Mouse (Mus musculus) heart, adult 2 months (tissue): ENCODE results near the gene Fbxo22. TPM values are rescaled to one million over a fixed set of nuclear protein-coding genes. Genes with fewer than 3 reads are reported as not detected.
A peak's percentile ranks its signal among the peaks of the same experiment; 100 is the strongest.
"Not testable (repeated sequence)": the region's sequence is repeated elsewhere in the genome, so short reads cannot be mapped to it uniquely, and the experiment has no call there.

Source experiments
- DNase-seq, 2 experiments: peaks; one replicate each; pipeline ENCODE4 v3.0.0; 2021
- H3K27ac ChIP-seq: fragments of 200-600 bp; 2 replicates; pipeline ENCODE4 v1.8.1; 2022
- H3K27me3 ChIP-seq: fragments of 200-500 bp; 2 replicates; pipeline ENCODE4 v1.6.1; 2012; ENCODE audit warnings: mild to moderate bottlenecking, low read length, inconsistent platforms, mixed read lengths; ENCODE audit not compliant: control insufficient read depth, insufficient read depth
- H3K36me3 ChIP-seq: fragments of 200-500 bp; 2 replicates; pipeline ENCODE4 v1.6.1; 2012; ENCODE audit warnings: low read length, inconsistent platforms; ENCODE audit not compliant: control insufficient read depth, insufficient read depth
- H3K4me1 ChIP-seq: fragments of 200-500 bp; 2 replicates; pipeline ENCODE4 v1.6.1; 2011; ENCODE audit warnings: low read length; ENCODE audit not compliant: control insufficient read depth, insufficient read depth
- H3K4me3 ChIP-seq: fragments of 200-600 bp; 2 replicates; pipeline ENCODE4 v1.8.1; 2022
- H3K79me2 ChIP-seq: fragments of 200-500 bp; replicated peaks from 2 replicates; pipeline ENCODE4 v1.6.1; 2012; ENCODE audit warnings: mild to moderate bottlenecking, inconsistent platforms, low read length, moderate library complexity, mixed read lengths; ENCODE audit not compliant: control insufficient read depth, insufficient read depth
- H3K9ac ChIP-seq: fragments of 200-500 bp; 2 replicates; pipeline ENCODE4 v1.6.1; 2012; ENCODE audit warnings: low read depth, mild to moderate bottlenecking, control low read depth, inconsistent platforms, low read length, mixed read lengths
- CTCF ChIP-seq: fragments of 200-600 bp; IDR thresholded peaks from 2 replicates; pipeline ENCODE4 v1.8.1; 2022; ENCODE audit warnings: antibody characterized with exemption, mild to moderate bottlenecking, moderate library complexity
- EP300 ChIP-seq: fragments of 200-500 bp; IDR thresholded peaks from 2 replicates; pipeline ENCODE4 v1.6.1; 2011; ENCODE audit warnings: low read depth, low read length, control low read depth; ENCODE audit not compliant: insufficient read depth
- POLR2A ChIP-seq: fragments of 200-500 bp; IDR thresholded peaks from 2 replicates; pipeline ENCODE4 v1.6.1; 2011; ENCODE audit warnings: mild to moderate bottlenecking, low read depth, low read length, control low read depth; ENCODE audit not compliant: insufficient read depth
- WGBS: fragments of 180-500 bp; shearing (Covaris S2); methylation state at CpG from one replicate; pipeline ENCODE4 v1.1.7; 2018; 5-methylcytosine and 5-hydroxymethylcytosine counted together
- intact Hi-C: fragments of 180-260 bp; cut with DNase I; formaldehyde crosslinking; loops from one replicate; pipeline ENCODE4 v1.15.1; 2025
- polyA plus RNA-seq: library from polyadenylated mRNA; depleted of rRNA; stranded (reverse); fragments of >200 nt; gene quantifications from 2 replicates; pipeline ENCODE4 v1.2.3, GENCODE M21; 2012
- total RNA-seq, 2 experiments: library from RNA; stranded (reverse); gene quantifications; 2 replicates each; pipeline ENCODE4 v1.2.3; 2021

Fbxo22 gene
- total and polyA plus RNA-seq, 3 experiments = 12.9 to 34.7 (median 31.4) TPM

DNA sequence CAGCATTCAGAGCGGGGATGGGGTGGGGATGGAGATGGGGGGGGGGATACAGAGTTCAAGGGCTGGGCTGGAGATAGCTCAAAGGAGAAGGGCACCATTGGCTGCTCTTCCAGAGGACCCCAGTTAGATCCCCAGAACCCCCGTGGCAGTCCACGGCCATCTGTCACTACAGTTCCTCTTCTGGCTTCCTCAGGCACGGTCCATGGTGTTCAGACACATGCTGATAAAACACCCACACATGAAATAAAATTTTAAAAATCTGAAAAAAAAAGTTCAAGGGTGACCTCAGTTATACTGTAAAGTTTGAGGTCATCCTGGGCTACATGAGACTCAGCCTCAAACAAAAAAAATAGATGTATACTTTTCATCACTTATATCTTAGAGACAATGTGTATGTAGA is 39.7 kb downstream of the Fbxo22 start:
- Histone ChIP-seq H3K79me2 (no peaks in the 10 kb centered on the region), H3K27ac (no peak overlapping the region), H3K4me1 (peaks cover 4% of the 10 kb centered on the region), H3K27me3 (no peaks in the 10 kb centered on the region), H3K4me3 (no peak overlapping the region), H3K9ac (no peak overlapping the region), H3K36me3 (no peaks in the 10 kb centered on the region)
- intact Hi-C loops = no loop called here
- no peak for DNase-seq
- 66% methylated on average over 4 of the region's 4 CpGs for WGBS
- TF ChIP-seq EP300 (no peak), POLR2A (no peak)

DNA sequence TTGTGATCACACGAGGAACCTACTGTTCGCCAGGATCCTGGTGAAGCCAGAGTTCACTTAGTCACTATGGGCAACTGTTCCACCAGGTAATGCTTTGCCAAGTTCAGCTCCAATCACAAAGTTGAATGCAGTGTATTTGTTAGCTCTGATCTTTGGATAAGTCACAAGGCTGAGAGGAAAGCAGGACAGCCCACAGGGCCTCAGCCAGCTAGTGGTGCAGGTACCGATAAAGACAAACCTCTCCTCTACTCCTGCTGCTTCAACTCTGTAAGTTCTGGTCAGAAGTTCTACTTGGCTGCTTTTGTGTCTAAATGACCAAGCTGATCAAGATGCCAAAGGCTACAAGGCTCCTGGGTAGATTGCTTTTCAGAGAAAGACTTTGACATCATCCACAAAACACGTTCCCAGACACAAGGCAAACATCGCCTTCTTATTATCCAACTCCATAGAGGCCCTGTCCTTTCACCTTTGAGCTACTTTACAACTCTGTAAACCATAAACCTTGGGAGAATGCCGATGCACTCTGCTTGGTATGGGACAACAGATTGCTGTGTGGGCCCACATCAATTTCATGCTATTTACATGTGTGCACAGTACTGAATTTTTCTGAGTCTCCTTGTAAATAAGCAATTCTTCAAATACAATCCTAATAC is 42.0 kb downstream of the Fbxo22 start:
- no peaks in the 10 kb centered on the region for H3K79me2 ChIP-seq
- TF ChIP-seq EP300 = no peak
- no peak for TF ChIP-seq CTCF
- TF ChIP-seq POLR2A = no peak
- no peak for DNase-seq
- no peaks in the 10 kb centered on the region; the same call in 1 of the 2 replicates for H3K36me3 ChIP-seq
- peaks cover 6% of the 10 kb centered on the region for H3K4me1 ChIP-seq
- H3K9ac ChIP-seq = no peak overlapping the region
- H3K27ac ChIP-seq = no peak overlapping the region
- 78% methylated on average over 6 of the region's 6 CpGs for WGBS
- H3K27me3 ChIP-seq = no peaks in the 10 kb centered on the region
- intact Hi-C loops = no loop called here
- H3K4me3 ChIP-seq = no peak overlapping the region

DNA sequence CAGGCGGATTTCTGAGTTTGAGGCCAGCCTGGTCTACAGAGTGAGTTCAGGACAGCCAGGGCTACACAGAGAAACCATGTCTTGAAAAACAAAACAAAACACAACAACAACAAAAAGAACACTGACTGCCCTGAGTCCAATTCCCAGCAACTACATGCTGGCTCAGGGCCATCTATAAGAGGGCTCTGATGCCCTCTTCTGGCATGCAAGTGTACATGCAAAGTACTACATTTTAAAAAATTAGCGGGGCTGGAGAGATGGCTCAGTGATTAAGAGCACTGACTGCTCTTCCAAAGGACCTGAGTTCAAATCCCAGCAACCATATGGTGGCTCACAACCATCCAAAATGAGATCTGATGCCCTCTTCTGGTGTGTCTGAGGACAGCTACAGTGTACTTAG is 43.4 kb downstream of the Fbxo22 start:
- H3K4me3 ChIP-seq, intact Hi-C loops, H3K27ac ChIP-seq, H3K79me2 ChIP-seq, H3K9ac ChIP-seq, DNase-seq, H3K36me3 ChIP-seq, H3K4me1 ChIP-seq, H3K27me3 ChIP-seq: not testable (repeated sequence)
- WGBS = 57% methylated on average over 2 of the region's 2 CpGs
- peak; percentile 56 for TF ChIP-seq CTCF

- TF ChIP-seq POLR2A (no peak), EP300 (no peak), CTCF (no peak)
- no peak overlapping the region for H3K9ac ChIP-seq
- H3K36me3 ChIP-seq = no peaks in the 10 kb centered on the region; the same call in 1 of the 2 replicates
- intact Hi-C loops = no loop called here
- H3K27ac ChIP-seq = no peak overlapping the region
- 28% methylated on average over 1 of the region's 1 CpGs for WGBS
- H3K27me3 ChIP-seq = no peaks in the 10 kb centered on the region
- H3K4me3 ChIP-seq = no peak overlapping the region
- peak in 1 of 2 experiments; percentile 11 for DNase-seq
- H3K4me1 ChIP-seq = peaks cover 9% of the 10 kb centered on the region
- no peaks in the 10 kb centered on the region for H3K79me2 ChIP-seq
These were observed 45.1 kb downstream of the Fbxo22 start for GRCm38 (mm10) chr9:55253849-55254248.

GRCm38 (mm10) chr9:55255056-55255455 is 46.3 kb downstream of the Fbxo22 start:
- no peak overlapping the region for H3K9ac ChIP-seq
- no peaks in the 10 kb centered on the region; the same call in 1 of the 2 replicates for H3K36me3 ChIP-seq
- no peak overlapping the region for H3K4me3 ChIP-seq
- H3K79me2 ChIP-seq = no peaks in the 10 kb centered on the region
- DNase-seq = no peak
- peaks cover 9% of the 10 kb centered on the region for H3K4me1 ChIP-seq
- peak overlapping the region; percentile 5; the same call in 1 of the 2 replicates for H3K27ac ChIP-seq
- intact Hi-C loops = no loop called here
- WGBS = 50% methylated on average over 5 of the region's 5 CpGs
- H3K27me3 ChIP-seq = no peaks in the 10 kb centered on the region
- TF ChIP-seq CTCF (no peak), EP300 (no peak), POLR2A (no peak)

GRCm38 (mm10) chr9:55255604-55256003 is 46.9 kb downstream of the Fbxo22 start:
- Histone ChIP-seq H3K79me2 (no peaks in the 10 kb centered on the region), H3K9ac (no peak overlapping the region), H3K4me1 (peaks cover 6% of the 10 kb centered on the region), H3K27me3 (no peaks in the 10 kb centered on the region), H3K36me3 (no peaks in the 10 kb centered on the region; the same call in 1 of the 2 replicates), H3K4me3 (no peak overlapping the region), H3K27ac (peak overlapping the region; percentile 47)
- TF ChIP-seq CTCF (no peak), EP300 (0 out of 2 replicates have a peak, but pooled peaks have one; percentile 19)
- peak in 1 of 2 experiments; percentile 39 for DNase-seq
- intact Hi-C loops = no loop called here
- 31% methylated on average over 4 of the region's 4 CpGs for WGBS
